Mouse (Mus musculus): ENCODE measurements at regions not wholly inside any gene's neighbourhood (a gene's known extent, or its start where the extent isn't known, plus 50 kb on each side); places are given as distances from the start of the nearest gene placed in this dataset.
"Not testable (repeated sequence)": the region's sequence is repeated elsewhere in the genome, so short reads cannot be mapped to it uniquely, and the experiment has no call there.

DNA sequence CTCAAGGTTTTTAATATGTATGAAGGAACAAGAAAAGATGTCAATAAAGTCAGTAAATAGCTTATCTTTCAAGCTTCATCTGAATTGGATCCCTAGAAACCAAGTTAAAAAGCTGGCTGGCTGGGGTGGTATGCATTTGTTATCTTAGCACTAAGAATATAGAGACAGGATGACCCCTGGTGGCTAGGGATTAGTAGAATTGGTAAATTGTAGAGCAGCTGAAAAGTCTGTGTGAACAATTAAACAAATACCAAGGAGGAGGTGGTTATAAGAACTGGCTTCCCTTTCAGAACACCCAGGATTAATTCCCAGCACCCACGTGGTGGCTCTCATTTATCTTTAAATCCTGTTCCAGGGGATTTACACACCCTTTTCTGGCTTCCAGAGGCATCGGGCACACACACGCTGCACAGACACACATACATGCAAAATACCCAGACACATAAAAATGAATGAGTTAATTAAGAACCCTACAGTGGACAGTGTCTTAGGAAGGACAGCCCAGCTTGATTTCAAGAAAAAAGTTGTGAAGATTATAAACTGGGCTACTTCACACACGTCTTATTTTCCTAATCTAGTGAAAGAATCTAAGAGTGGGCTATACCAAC is 170.5 kb downstream of the Pdzph1 start:
- DNase-seq (ENCODE audit: low spot score), result peak; percentile 4

DNA sequence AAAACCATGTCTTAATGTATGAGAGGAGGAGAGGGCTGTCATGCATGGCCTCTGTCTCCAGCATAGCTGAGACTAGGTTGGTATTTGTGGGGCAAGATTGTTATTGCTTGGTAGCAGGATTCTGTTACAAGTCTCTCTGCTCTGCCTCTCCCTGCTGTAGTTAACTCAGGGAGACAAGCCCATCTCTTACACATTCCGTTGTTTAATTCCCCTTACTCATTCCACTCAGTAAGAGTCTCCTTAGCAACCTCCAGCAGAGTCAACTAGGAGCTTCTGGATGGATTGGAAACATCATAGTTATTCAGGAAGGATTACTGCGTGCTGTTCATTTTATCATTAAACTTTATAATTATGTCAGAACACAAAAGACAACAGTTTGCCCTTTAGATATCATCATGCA is 171.8 kb downstream of the Pdzph1 start:
- DNase-seq (ENCODE audit: low spot score), result no peak

DNA sequence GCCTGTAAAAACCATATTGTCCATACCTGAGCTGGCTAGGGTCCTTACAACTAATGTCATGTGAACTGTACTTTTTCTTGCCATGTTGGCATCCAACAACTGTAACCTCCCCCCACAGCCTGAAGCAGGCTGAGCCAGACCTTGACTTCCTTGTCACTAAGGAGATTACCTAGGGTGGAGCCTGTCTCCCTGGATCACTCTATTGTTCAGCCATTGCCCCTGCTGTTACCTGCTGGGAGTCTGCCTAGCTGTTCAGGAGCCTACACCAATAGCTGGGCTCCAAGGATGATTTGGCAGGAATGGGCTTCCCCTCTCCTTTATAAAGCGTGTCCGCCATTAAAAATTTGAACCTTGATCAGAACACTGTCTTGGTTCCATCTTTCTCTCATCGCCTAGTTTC is 215.7 kb downstream of the Pdzph1 start:
- not testable (repeated sequence) for DNase-seq (ENCODE audit: low spot score)

DNA sequence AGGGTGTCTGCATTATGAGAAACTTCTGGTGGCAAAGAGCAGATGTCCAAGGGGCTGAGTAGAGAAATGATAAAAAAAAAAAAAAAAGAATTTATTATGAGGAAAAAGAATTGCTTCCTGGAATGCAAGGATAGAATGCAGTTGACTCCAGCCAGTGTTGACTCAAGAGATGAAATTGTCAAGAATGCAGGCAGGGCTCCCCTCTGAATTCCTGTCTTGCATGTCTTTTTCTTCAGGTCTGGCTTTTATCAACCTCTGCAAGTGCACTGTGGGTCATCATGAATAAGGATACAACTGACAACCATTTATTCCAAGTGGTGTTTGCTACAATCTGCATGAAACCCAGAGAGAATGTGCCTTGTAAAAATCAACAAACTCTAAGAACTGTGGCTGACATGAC is 217.6 kb downstream of the Pdzph1 start:
- DNase-seq (ENCODE audit: low spot score), result no peak

DNA sequence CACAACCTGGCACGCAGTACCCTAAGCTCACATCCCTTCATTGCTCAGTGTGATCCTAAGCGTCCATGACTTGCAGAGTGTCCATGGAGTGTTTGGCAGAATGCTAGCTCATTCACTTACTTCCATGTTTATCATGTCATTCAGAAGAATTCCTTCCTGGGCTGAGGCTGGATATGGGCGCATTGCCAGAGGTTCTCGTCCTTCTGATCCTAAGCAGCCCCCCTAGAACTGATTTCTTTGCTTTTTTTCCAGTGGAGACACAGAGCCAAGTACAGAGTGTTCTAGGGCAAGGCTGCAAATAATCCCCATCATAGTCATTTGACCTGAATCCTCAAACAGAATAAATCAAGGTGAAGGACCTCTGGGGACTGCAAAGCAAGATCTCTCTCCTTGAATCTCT is 226.0 kb downstream of the Pdzph1 start:
- DNase-seq (ENCODE audit: low spot score), result no peak

DNA sequence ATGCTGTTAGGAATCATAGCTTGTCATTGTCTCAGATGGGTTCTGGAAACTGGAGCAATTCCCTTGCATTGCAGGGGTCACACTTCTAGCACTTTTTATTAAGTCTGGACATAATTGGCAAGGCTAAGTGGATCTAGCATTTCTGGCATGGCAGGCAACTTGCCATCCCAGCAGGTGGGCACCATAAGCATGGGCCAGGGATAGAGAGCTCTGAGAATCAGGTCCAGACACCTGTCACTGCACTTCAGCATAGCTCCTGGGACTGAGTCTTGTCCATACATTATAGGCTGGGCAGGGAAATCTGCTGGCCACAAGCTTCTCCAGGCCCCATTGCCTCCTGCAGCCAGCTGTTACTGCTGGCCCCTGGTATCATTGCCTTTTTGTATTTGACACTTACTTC is 242.2 kb downstream of the Pdzph1 start:
- no peak for DNase-seq (ENCODE audit: low spot score)

DNA sequence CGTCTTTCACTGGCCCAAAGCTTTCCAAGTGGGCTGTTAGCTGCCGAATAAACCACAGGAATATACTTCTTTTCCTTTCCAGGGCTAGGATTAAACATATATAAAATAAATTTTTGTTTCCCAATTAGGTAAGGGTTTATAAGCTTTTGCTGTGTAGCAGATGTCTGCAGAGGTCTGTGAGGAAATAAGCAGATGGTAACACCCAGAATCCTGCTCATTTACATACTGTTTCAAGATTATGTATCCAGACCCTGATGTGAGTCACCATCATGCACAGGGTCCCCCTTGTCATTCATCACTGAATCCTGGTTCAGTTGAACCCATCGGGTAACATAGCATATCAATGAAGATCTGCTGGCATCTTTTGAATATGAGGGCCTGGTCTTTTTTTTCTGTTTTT is 242.9 kb downstream of the Pdzph1 start:
- DNase-seq (ENCODE audit: low spot score), result no peak

DNA sequence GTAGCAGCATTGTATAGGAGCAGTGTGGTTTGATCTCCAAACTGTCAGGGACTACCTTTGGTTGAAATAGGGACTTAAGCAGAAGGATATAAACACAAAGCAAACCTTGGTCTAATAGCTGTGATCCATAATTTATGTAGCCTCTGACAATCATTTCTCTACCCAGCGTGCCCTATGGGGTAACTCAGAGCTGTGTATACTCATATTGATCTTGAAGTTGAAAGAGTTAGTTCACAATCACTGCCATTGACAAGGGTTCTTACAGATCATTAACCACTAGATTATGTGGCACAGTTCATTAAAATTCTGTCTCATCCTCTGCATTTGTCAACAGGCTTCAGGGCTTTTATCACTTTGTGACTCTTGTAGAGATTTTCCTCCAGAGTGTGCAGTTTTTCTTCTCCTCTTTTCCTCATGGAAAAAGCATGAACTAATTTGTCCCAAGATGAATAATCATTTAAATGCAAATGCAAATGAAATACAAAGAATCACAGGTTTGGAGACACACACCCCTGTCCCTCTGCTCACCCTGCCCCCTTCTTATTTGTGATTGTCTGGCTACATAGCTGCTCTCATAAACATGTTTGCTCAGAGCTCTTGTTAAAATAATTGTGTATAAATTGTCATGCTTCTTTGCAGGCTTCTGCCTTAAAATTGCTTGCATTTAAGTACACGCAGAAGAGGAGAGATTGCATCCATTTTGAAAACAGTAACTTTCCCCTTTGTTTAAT is 280.3 kb downstream of the Pdzph1 start:
- no peak for DNase-seq (ENCODE audit: low spot score)

DNA sequence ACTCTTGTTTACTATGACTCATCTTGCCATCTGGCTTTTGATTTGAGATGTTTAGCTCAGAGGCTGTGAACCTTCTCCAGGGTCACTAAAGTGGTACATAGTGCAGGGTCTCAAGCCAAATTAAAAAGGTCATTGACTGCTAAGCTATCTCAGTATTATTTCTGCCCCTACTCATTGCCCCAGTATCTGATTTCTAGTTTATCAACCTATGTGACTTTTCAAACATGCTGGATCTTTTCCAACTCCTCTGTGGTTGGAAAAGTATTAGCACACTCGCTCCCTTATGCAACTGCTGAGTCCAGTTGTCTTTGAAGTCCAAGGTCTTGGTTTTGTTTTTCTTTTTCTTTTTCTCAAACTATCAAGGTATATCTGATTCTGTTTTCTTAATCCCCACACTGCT is 301.0 kb downstream of the Pdzph1 start:
- no peak for DNase-seq (ENCODE audit: low spot score)

DNA sequence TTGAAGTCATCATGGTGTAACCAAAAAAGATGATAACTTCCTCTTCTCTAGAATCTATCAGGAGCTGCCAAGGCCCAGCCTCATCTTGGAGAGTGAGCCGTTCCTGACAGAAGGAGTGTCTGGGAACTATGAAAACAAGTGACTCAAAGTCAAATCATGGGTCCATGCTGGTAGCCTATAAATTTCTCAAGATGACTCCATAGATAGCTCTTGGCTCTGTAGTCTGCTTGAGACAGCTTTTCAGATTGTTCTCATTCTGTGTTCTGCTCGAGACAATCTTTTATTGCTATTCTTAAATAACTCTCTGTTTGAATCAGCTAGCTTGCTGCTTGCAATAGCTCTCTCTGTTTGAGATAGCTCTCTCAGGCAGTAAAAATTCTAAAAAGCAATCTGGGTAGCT is 318.9 kb downstream of the Pdzph1 start:
- no peak for DNase-seq (ENCODE audit: low spot score)

DNA sequence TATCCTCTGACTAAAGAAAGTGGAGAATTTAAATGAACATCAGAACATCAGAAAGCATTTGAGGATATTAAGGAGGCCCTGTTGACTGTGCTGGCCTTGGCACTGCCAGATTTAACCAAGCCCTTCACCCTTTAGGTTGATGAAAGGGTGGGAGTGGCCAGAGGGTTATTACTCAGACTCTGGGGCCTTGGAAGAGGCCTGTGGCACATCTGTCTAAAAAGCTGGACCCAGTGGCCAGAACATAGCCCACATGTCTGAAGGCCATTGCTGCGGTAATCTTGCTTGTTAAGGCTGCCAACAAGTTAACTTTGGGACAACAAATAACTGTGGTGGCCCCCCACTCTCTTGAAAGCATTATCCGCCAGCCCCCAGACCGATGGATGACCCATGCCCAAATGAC is 323.1 kb downstream of the Pdzph1 start:
- DNase-seq (ENCODE audit: low spot score), result no peak

DNA sequence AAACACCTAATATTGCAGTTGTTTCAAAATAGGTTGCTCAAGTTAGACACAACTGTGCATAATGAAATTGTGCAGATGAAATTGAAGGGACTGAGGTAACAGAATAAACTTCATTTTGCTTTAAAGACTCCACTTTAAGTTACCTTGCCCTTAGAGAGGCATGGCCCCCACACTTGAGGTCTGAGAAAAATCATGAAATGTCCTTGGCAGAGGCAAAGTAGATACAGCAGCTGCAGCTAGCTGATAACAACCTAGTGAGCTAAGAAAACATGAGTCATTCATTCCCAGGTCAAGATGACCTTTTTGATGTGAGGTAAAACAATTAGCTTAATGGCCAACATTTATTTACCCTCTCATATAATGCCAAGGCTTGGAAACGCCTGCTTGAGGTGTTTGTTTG is 347.4 kb downstream of the Pdzph1 start:
- DNase-seq (ENCODE audit: low spot score), result no peak

DNA sequence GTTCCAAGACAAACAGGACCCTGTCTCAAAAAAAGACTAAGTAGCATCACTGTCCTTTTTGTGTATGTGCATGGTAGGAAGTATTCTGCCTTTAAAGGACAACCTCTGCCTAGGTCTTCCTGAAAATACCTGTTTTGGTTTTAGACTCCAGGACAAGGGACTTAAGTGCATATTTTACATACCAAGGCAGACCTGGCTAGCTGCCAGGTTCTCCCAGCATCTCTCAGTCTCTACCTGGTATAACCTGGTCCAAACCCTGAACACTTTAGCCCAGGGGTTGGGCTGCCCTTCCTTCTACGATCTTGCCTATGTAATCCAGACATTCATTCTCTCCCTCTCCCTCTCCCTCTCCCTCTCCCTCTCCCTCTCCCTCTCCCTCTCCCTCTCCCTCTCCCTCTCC is 348.9 kb downstream of the Pdzph1 start:
- no peak for DNase-seq (ENCODE audit: low spot score)

DNA sequence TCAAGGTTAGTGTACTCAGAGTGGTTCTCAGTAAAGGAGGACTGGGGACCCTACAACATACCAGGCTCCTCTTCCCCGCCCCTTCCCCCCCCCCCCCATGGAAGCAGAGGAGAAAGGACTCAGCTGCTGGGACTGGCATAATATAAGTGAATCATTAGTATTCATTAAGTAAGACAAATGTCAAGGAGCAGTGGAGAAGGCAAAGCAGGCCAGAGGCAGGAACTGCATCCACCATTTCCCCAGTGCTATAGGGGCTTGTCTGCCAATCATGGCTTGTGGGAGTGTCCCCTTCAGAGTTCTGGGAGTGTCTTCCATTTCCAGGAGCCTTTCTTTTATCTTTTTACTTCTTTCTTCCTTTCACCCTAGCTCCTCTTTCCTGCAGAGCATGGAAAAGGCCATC is 392.3 kb downstream of the Pdzph1 start:
- no peak for DNase-seq (ENCODE audit: low spot score)

DNA sequence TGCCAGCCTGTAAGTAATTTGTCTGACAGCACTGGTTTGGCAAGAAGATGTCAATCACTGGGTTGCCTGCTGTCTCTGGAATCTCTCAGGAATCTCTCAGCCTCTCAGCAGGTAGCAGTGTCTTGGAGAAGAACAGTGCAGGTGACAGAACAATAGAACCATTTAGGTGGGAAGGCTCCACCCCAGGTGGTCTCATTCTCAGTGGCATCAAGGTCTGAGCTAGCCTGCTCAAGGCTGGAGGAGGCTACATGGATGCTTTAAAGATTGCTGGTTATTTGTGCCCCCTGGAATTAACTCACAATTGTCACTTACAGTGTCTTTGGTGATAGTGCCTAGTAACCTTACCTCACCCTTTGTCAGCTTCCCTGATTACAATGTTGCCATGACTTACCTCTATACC is 394.5 kb downstream of the Pdzph1 start:
- DNase-seq (ENCODE audit: low spot score), result no peak

DNA sequence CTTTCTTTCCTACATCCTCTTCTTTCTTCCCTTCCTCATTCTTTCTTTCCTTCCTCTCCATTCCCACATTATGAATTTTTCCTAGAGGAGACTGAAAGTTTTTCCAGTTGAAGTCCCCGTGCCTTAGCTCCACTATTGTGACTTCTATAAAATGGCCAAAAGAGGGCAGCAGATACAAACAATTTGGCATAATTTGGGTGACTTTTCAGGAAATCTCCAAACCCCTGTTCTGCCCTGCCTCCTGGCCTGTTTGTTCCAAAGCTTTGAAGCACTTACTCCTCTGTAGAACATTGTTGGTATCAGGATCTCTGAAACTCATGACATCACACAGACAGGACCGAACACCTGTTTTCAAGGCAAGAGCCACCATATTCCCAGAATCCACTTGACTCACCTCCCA is 403.2 kb downstream of the Pdzph1 start:
- no peak for DNase-seq (ENCODE audit: low spot score)

DNA sequence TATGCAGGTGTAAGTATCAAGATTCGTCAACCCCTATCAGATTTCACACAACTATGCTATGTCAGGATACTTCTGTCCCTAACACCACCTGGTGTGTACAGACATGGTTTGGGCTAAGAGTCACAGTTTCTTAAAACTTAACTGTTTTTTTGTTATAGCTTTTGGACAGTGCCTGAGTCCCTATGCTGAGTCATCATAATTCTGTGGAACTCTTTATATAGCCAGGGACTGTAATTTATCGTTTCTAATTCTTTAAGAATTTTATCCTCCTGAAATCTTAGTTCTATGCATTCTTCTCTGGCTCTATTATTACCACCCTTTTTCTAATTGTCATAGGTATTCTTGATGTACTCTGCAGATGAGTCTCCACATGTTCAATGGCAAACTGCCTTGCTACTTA is 418.3 kb downstream of the Pdzph1 start:
- no peak for DNase-seq (ENCODE audit: low spot score)

All from layer of hippocampus, adult 9-10 months (tissue).